Mouse (Mus musculus) spleen, adult 12 weeks (tissue): ENCODE data around the gene Ctu1.
"Not testable (repeated sequence)": the region's sequence is repeated elsewhere in the genome, so short reads cannot be mapped to it uniquely, and the experiment has no call there.

Experiments
- DNase-seq: peaks from one replicate; pipeline ENCODE4 v3.0.0; 2022; ENCODE audit warnings: low spot score

Ctu1 gene

DNA sequence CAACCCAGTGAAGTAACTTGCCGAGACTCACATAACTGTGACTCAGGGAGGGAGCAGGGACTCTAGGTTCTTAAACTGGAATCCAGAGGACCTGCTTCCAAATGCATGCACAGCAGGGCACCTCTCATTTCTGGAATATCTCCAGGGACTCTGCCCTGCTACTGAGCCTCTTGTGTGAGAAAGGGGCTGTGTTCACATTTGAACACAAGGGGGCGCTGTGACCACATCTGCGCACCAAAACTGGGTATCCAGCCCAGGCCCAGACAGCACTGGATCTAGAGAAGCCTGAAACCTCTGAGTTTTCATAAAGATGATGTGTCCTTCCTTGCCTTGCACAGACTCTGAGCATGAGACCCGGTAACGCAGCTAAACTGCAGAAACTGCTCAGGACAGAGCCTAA, 9.1 kb downstream of the Ctu1 start:
- no peak for DNase-seq

- DNase-seq = not testable (repeated sequence)
Observed at GRCm38 (mm10) chr7:43682511-43682910, 10.7 kb downstream of the Ctu1 start.

DNA sequence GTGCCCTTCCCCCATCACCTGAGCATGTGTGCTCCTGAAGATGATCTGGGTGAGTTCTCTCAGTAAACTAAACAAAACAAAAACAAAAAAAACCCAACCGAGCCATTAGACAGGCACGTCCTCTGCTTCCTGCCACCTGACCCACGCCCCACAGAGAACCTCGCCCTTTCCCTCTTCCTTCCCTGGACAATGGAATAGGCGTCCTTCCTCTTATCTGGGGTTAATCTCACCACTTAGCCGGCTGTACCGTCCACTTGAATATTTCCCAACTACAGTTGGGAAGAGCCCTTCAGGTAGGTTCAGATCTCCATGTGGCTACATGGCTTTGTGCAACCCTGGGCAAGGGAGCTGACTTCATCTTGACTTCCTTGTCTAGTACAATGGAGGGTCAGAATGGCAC, 13.3 kb downstream of the Ctu1 start:
- no peak for DNase-seq

DNA sequence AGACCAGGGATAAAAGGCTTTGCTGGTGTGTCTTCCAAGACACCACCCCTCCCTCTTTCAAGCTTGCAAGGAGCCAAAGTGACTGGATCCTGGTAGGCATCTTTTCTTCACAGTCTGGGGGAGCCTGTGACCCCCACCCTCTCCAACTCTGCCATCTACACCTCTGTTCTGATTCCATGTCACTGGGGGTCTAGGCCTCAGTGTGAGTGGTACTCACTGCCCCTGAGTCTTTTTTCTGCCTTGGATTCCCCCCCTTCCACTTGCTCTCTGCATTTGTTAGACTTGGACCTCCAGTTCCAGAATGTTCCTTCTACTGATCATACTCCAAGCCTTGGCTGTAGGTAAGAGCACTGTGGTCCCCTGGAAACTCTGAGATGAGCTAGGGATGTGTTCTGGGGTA, 18.3 kb downstream of the Ctu1 start, which contains the start of gene Klk14:
Gene Klk14 (plus strand): TSS at position 301 of the 400 bp plus-strand sequence.
- no peak for DNase-seq

- DNase-seq = no peak
Observed at GRCm38 (mm10) chr7:43710031-43710430, 38.2 kb downstream of the Ctu1 start.

DNA sequence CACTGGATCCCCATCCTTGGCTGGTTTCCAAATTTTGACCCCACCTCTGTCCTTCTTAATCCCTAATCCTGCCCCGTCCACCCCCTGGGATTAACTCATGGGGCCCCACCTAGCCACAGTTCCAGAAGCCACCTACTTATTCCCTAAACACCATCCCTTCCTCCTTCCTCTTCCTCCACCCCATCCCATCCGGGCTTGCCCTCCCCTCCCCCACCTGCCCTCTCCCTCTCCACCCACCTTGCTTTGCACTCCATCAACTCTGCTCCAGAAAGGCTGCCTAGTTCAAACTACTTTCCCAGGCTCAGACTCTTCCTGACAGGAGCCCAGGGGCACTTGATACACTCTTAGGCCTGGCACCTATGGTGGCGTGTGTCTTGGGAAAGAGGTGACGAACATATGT, 40.5 kb downstream of the Ctu1 start, which contains the start of gene Klk13:
Gene Klk13 (plus strand): TSS at position 301 of the 400 bp plus-strand sequence.
- no peak for DNase-seq

DNA sequence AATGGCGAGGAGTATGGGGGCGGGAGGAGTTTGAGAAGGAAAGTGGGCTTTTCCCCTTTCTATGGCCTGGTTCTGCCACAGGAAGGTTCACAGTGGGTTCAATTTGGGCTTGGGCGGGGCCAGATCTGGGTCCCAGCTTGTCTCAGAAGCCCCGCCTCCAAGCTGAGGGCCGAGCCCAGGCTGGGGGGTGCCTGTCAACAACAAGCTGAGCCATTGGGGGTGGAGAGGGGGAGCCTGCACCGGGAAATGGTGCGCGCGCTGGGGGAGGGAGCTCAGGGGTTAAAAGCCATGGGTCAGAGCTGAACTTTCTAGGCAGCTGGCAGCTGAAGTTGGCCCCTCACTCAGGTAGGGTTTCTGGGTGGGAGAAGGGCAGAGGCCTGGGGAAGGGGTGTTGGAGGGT, 41.1 kb downstream of the Ctu1 start:
- DNase-seq = no peak

GRCm38 (mm10) chr7:43713741-43714351, 42.0 kb downstream of the Ctu1 start:
- DNase-seq = no peak
